Mouse (Mus musculus): Measurements from ENCODE around the gene Krt7.

DNA sequence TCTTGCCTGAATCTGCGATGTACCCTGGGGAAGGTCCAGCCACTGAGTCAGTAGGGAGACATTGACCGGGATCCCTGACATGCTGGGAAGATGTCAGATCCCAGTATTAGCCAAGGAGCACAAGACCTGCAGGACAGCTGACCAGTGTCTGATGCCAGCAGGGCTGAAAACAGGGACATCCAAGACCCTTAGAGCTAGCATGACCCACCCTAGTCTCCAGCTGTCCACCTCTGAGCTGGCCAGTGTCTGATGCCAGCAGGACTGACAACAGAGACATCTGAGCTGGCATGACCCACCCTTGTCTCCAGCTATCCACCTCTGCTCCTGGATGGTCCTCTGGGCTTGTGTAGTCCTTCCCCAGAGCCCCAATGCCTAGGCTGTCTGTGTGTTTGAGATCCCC, 43.9 kb upstream of the Krt7 start:
- TF ChIP-seq CTCF (IDR thresholded peaks at IDR 0.05; ENCODE audit: low read depth, low read length) = no peak
- TF ChIP-seq POLR2A (IDR thresholded peaks at IDR 0.05; ENCODE audit: extremely low read depth, insufficient read depth, low read length) = no peak
